Mouse (Mus musculus) stomach, postnatal 0 days (tissue): ENCODE results near the gene Defb29.

Source experiments
- CTCF ChIP-seq: IDR thresholded peaks from 2 replicates; pipeline ENCODE4 v1.5.1; 2016; ENCODE audit warnings: antibody characterized with exemption, low read depth, mild to moderate bottlenecking, moderate library complexity
- EP300 ChIP-seq: optimal IDR thresholded peaks from 2 replicates; pipeline ENCODE3; 2016; ENCODE audit warnings: antibody characterized with exemption

- TF ChIP-seq EP300 (no peak), CTCF (no peak)
These were observed 49.1 kb upstream of the Defb29 start for GRCm38 (mm10) chr2:152589021-152589420.
